Mouse (Mus musculus) hindbrain, embryonic 10.5 days (tissue): ENCODE data around the gene Tyrobp. TPM values are rescaled to one million over a fixed set of nuclear protein-coding genes. Genes with fewer than 3 reads are reported as not detected.

Source experiments
- DNase-seq: peaks from one replicate; pipeline ENCODE4 v3.0.0-alpha.2; 2017; ENCODE audit warnings: low spot score
- H3K27ac ChIP-seq: fragments of 300-500 bp; sonication (generic); 2 replicates; pipeline ENCODE4 v1.5.1; 2016; ENCODE audit warnings: mild to moderate bottlenecking, moderate library complexity
- H3K27me3 ChIP-seq: fragments of 300-500 bp; sonication (generic); 2 replicates; pipeline ENCODE4 v1.6.1; 2016; ENCODE audit warnings: mild to moderate bottlenecking; ENCODE audit not compliant: poor library complexity, insufficient read depth, severe bottlenecking
- H3K36me3 ChIP-seq: fragments of 300-500 bp; sonication (generic); 2 replicates; pipeline ENCODE4 v1.6.1; 2016; ENCODE audit warnings: mild to moderate bottlenecking, moderate library complexity
- H3K4me1 ChIP-seq: fragments of 300-500 bp; sonication (generic); replicated peaks from 2 replicates; pipeline ENCODE4 v1.6.1; 2016; ENCODE audit warnings: mild to moderate bottlenecking
- H3K4me3 ChIP-seq: fragments of 300-500 bp; sonication (generic); 2 replicates; pipeline ENCODE4 v1.5.1; 2016; ENCODE audit warnings: mild to moderate bottlenecking, moderate library complexity
- H3K9me3 ChIP-seq: fragments of 300-500 bp; sonication (generic); 2 replicates; pipeline ENCODE4 v1.6.1; 2016; ENCODE audit warnings: mild to moderate bottlenecking, moderate library complexity
- WGBS: fragments of 180-500 bp; shearing (Covaris S2); methylation state at CpG from one replicate; pipeline ENCODE4 v1.1.7; 2016; 5-methylcytosine and 5-hydroxymethylcytosine counted together
- polyA plus RNA-seq: library from polyadenylated mRNA; unstranded; fragments of >200 nt; fragmentation: Nextera tagmentation; extraction: Ambion mirVana; gene quantifications from 2 replicates; pipeline ENCODE4 v1.2.1, GENCODE M21; 2016

Tyrobp gene
- 16.9 and 27.9 TPM in 2 replicates for polyA plus RNA-seq

- 75% methylated on average over 5 of the region's 5 CpGs for WGBS
- Histone ChIP-seq H3K9me3 (no peaks in the 10 kb centered on the region), H3K27me3 (0 out of 2 replicates have a peak, but pooled peaks cover 8% of the 10 kb centered on the region), H3K4me1 (no peaks in the 10 kb centered on the region), H3K27ac (no peak within 1 kb of the TSS), H3K4me3 (no peak within 1 kb of the TSS), H3K36me3 (no peaks in the 10 kb centered on the region)
- DNase-seq: no peak
Measured at GRCm38 (mm10) chr7:30413596-30413995, at the start of gene Tyrobp. Tyrobp (plus strand) TSS chr7:30413760.

GRCm38 (mm10) chr7:30367466-30367865 is 46.1 kb upstream of the Tyrobp start:
- Histone ChIP-seq H3K9me3 (no peaks in the 10 kb centered on the region), H3K4me3 (no peak overlapping the region), H3K27ac (no peak overlapping the region), H3K4me1 (peaks cover 14% of the 10 kb centered on the region), H3K27me3 (peaks cover 28% of the 10 kb centered on the region), H3K36me3 (no peaks in the 10 kb centered on the region)
- WGBS: 72% methylated on average over 2 of the region's 2 CpGs
- DNase-seq: no peak

GRCm38 (mm10) chr7:30373501-30373962 is 40.0 kb upstream of the Tyrobp start:
- peak; percentile 93 for DNase-seq
- H3K36me3 ChIP-seq: no peaks in the 10 kb centered on the region
- peak overlapping the region; percentile 81 for H3K27ac ChIP-seq
- no peaks in the 10 kb centered on the region for H3K9me3 ChIP-seq
- H3K27me3 ChIP-seq: no peaks in the 10 kb centered on the region
- WGBS: under 1% methylated on average over 21 of the region's 21 CpGs
- peak overlapping the region; percentile 52 for H3K4me3 ChIP-seq
- H3K4me1 ChIP-seq: peaks cover 7% of the 10 kb centered on the region

GRCm38 (mm10) chr7:30380061-30380460 is 33.5 kb upstream of the Tyrobp start:
- no peak for DNase-seq
- 66% methylated on average over 5 of the region's 5 CpGs for WGBS

GRCm38 (mm10) chr7:30384106-30384505 is 29.5 kb upstream of the Tyrobp start:
- Histone ChIP-seq H3K9me3 (0 out of 2 replicates have a peak, but pooled peaks cover 3% of the 10 kb centered on the region), H3K4me1 (no peaks in the 10 kb centered on the region), H3K36me3 (no peaks in the 10 kb centered on the region), H3K27ac (no peak overlapping the region), H3K27me3 (no peaks in the 10 kb centered on the region), H3K4me3 (no peak overlapping the region)
- no peak for DNase-seq
- 81% methylated on average over 9 of the region's 9 CpGs for WGBS

More at GRCm38 (mm10) chr7:30380061-30380460, 33.5 kb upstream of the Tyrobp start:
- no peak overlapping the region for H3K27ac ChIP-seq
- H3K4me3 ChIP-seq: no peak overlapping the region
- no peaks in the 10 kb centered on the region for H3K4me1 ChIP-seq
- H3K36me3 ChIP-seq: no peaks in the 10 kb centered on the region
- H3K9me3 ChIP-seq: 0 out of 2 replicates have a peak, but pooled peaks cover 3% of the 10 kb centered on the region
- H3K27me3 ChIP-seq: no peaks in the 10 kb centered on the region

- H3K4me1 ChIP-seq: no peaks in the 10 kb centered on the region
- WGBS: 78% methylated on average over 4 of the region's 4 CpGs
- H3K27ac ChIP-seq: no peak overlapping the region
- H3K9me3 ChIP-seq: no peaks in the 10 kb centered on the region
- DNase-seq: no peak
- H3K27me3 ChIP-seq: no peaks in the 10 kb centered on the region
- no peaks in the 10 kb centered on the region for H3K36me3 ChIP-seq
- no peak overlapping the region for H3K4me3 ChIP-seq
Measured at GRCm38 (mm10) chr7:30392746-30393520, 20.6 kb upstream of the Tyrobp start.

- Histone ChIP-seq H3K27me3 (no peaks in the 10 kb centered on the region), H3K27ac (0 out of 2 replicates have a peak overlapping the region, but pooled peaks have one; percentile 16)
Measured at GRCm38 (mm10) chr7:30393631-30394030, 19.9 kb upstream of the Tyrobp start.

GRCm38 (mm10) chr7:30394379-30394778 is 19.2 kb upstream of the Tyrobp start:
- Histone ChIP-seq H3K4me3 (no peak overlapping the region), H3K36me3 (no peaks in the 10 kb centered on the region), H3K9me3 (no peaks in the 10 kb centered on the region), H3K27ac (0 out of 2 replicates have a peak overlapping the region, but pooled peaks have one; percentile 16), H3K4me1 (peaks cover 4% of the 10 kb centered on the region), H3K27me3 (no peaks in the 10 kb centered on the region)
- 65% methylated on average over 11 of the region's 11 CpGs for WGBS
- DNase-seq: peak; percentile 8

More at GRCm38 (mm10) chr7:30393631-30394030, 19.9 kb upstream of the Tyrobp start:
- Histone ChIP-seq H3K4me1 (no peaks in the 10 kb centered on the region), H3K36me3 (no peaks in the 10 kb centered on the region), H3K4me3 (no peak overlapping the region), H3K9me3 (no peaks in the 10 kb centered on the region)
- DNase-seq: no peak
- 86% methylated on average over 4 of the region's 4 CpGs for WGBS

- DNase-seq: no peak
- H3K4me3 ChIP-seq: no peak overlapping the region
- peaks cover 9% of the 10 kb centered on the region for H3K4me1 ChIP-seq
- H3K27ac ChIP-seq: no peak overlapping the region
- H3K27me3 ChIP-seq: no peaks in the 10 kb centered on the region
- H3K36me3 ChIP-seq: no peaks in the 10 kb centered on the region
- whole genome bisulfite sequencing: 42% methylated on average over 2 of the region's 2 CpGs
- no peaks in the 10 kb centered on the region for H3K9me3 ChIP-seq
Measured at GRCm38 (mm10) chr7:30394871-30395270, 18.7 kb upstream of the Tyrobp start.

- no peaks in the 10 kb centered on the region for H3K36me3 ChIP-seq
- peaks cover 13% of the 10 kb centered on the region for H3K4me1 ChIP-seq
- no peaks in the 10 kb centered on the region for H3K9me3 ChIP-seq
- no peaks in the 10 kb centered on the region for H3K27me3 ChIP-seq
- peak overlapping the region; percentile 45; the same call in 1 of the 2 replicates for H3K27ac ChIP-seq
- no peak for DNase-seq
- H3K4me3 ChIP-seq: no peak overlapping the region
- 48% methylated on average over 7 of the region's 7 CpGs for WGBS
Measured at GRCm38 (mm10) chr7:30399671-30400070, 13.9 kb upstream of the Tyrobp start.

- Histone ChIP-seq H3K4me1 (peaks cover 13% of the 10 kb centered on the region), H3K27me3 (no peaks in the 10 kb centered on the region), H3K36me3 (no peaks in the 10 kb centered on the region), H3K4me3 (no peak overlapping the region), H3K27ac (no peak overlapping the region), H3K9me3 (no peaks in the 10 kb centered on the region)
- no peak for DNase-seq
- 72% methylated on average over 4 of the region's 4 CpGs for WGBS
Measured at GRCm38 (mm10) chr7:30402343-30402742, 11.2 kb upstream of the Tyrobp start.

- H3K27me3 ChIP-seq: 0 out of 2 replicates have a peak, but pooled peaks cover 8% of the 10 kb centered on the region
- no peaks in the 10 kb centered on the region for H3K9me3 ChIP-seq
- no peak for DNase-seq
- no peaks in the 10 kb centered on the region for H3K4me1 ChIP-seq
- no peaks in the 10 kb centered on the region for H3K36me3 ChIP-seq
- H3K27ac ChIP-seq: no peak overlapping the region
- H3K4me3 ChIP-seq: no peak overlapping the region
- 90% methylated on average over 3 of the region's 3 CpGs for WGBS
Measured at GRCm38 (mm10) chr7:30408639-30409038, 4.9 kb upstream of the Tyrobp start.

GRCm38 (mm10) chr7:30409789-30410188 is 3.8 kb upstream of the Tyrobp start:
- no peaks in the 10 kb centered on the region for H3K4me1 ChIP-seq
- no peak overlapping the region for H3K4me3 ChIP-seq
- 0 out of 2 replicates have a peak, but pooled peaks cover 8% of the 10 kb centered on the region for H3K27me3 ChIP-seq
- H3K27ac ChIP-seq: no peak overlapping the region
- H3K9me3 ChIP-seq: no peaks in the 10 kb centered on the region
- 79% methylated on average over 2 of the region's 2 CpGs for WGBS
- no peaks in the 10 kb centered on the region for H3K36me3 ChIP-seq
- DNase-seq: no peak
